In genomic region chr12:39660420-39660819, GRCm38 (mm10) we compare ENCODE assay signal across 28 mouse cellular contexts.
DNase-seq lines count a peak whose midpoint lies in the region; ATAC-seq and TF ChIP-seq lines count a peak whose summit lies in the region.
"Had no signal": no experiment of that assay in that cellular context is flagged by ENCODE, and none has a peak within 500 bp of the region (broad histone marks: within the 10 kb centered on the region; RNA-seq: fewer than 3 reads in every experiment).

No protein-coding gene starts in this region.

- DNase-seq in kidney, adult 8-10 months: no peak
- peak; percentile 43 for DNase-seq in lung, embryonic 14.5 days
- no peak for DNase-seq in lung, postnatal 4 days
- no peak for DNase-seq in cerebellum, postnatal 10 days
- DNase-seq in gastrocnemius, postnatal 10 days: no peak
- DNase-seq: adrenal gland, adult 8-10 months; cerebellum, adult 11-12 months; cerebellum, postnatal 25 days; gastrocnemius, postnatal 25 days; heart, adult 18-20 months; heart, postnatal 10 days; lung, adult 18-20 months; lung, postnatal 14 days; midbrain, embryonic 14.5 days; right cerebral cortex, adult 18-20 months; right cerebral cortex, postnatal 4 days; thymus, postnatal 14 days had no signal

- no peaks in the 10 kb centered on the region for H3K27me3 ChIP-seq in kidney, embryonic 16.5 days (ENCODE audit: insufficient read depth, low read length)
- H3K27me3 ChIP-seq in lung, embryonic 14.5 days (ENCODE audit: insufficient read depth, low read length): no peaks in the 10 kb centered on the region
- no peaks in the 10 kb centered on the region for H3K27me3 ChIP-seq in intestine, embryonic 15.5 days (replicated peaks)
- H3K27me3 ChIP-seq: forebrain, embryonic 15.5 days; heart, embryonic 12.5 days; megakaryocyte, embryonic 14.5 days; neural tube, embryonic 13.5 days had no signal

- H3K4me2 ChIP-seq in kidney, embryonic 16.5 days (replicated peaks; ENCODE audit: low read depth, low read length): no peak overlapping the region
- no peak overlapping the region for H3K4me2 ChIP-seq in lung, embryonic 14.5 days
- H3K4me2 ChIP-seq in intestine, embryonic 15.5 days (replicated peaks): no peak overlapping the region
- H3K4me2 ChIP-seq: forebrain, embryonic 15.5 days; heart, embryonic 12.5 days; neural tube, embryonic 13.5 days had no signal

- H3K9ac ChIP-seq in kidney, embryonic 16.5 days (replicated peaks; ENCODE audit: low read length): no peak overlapping the region
- H3K9ac ChIP-seq in lung, embryonic 14.5 days: no peak overlapping the region
- H3K9ac ChIP-seq in intestine, embryonic 15.5 days: no peak overlapping the region
- H3K9ac ChIP-seq: forebrain, embryonic 15.5 days; heart, embryonic 12.5 days; neural tube, embryonic 13.5 days had no signal

- no peak overlapping the region for H3K27ac ChIP-seq in kidney, embryonic 16.5 days (ENCODE audit: low read length)
- H3K27ac ChIP-seq in lung, embryonic 14.5 days (ENCODE audit: low read depth): no peak overlapping the region
- no peak overlapping the region for H3K27ac ChIP-seq in intestine, embryonic 15.5 days
- H3K27ac ChIP-seq: embryonic facial prominence, embryonic 10.5 days; forebrain, embryonic 15.5 days; hindbrain, embryonic 10.5 days; neural tube, embryonic 13.5 days had no signal

- no peak for TF ChIP-seq CTCF in lung, embryonic 14.5 days (IDR thresholded peaks at IDR 0.05; ENCODE audit: low read depth)

- no peaks in the 10 kb centered on the region for H3K36me3 ChIP-seq in kidney, embryonic 16.5 days (ENCODE audit: insufficient read depth, low read length)
- no peaks in the 10 kb centered on the region for H3K36me3 ChIP-seq in lung, embryonic 14.5 days (ENCODE audit: insufficient read depth)
- no peaks in the 10 kb centered on the region for H3K36me3 ChIP-seq in intestine, embryonic 15.5 days
- H3K36me3 ChIP-seq: embryonic facial prominence, embryonic 10.5 days; forebrain, embryonic 15.5 days; heart, embryonic 12.5 days; hindbrain, embryonic 10.5 days; neural tube, embryonic 13.5 days had no signal

- no peak overlapping the region for H3K4me3 ChIP-seq in kidney, embryonic 16.5 days (ENCODE audit: low read length)
- no peak overlapping the region for H3K4me3 ChIP-seq in lung, embryonic 14.5 days (ENCODE audit: low read depth, low read length)
- H3K4me3 ChIP-seq in intestine, embryonic 15.5 days (replicated peaks): no peak overlapping the region
- H3K4me3 ChIP-seq: embryonic facial prominence, embryonic 10.5 days; forebrain, embryonic 15.5 days; heart, embryonic 12.5 days; hindbrain, embryonic 10.5 days; megakaryocyte, embryonic 14.5 days; myocyte; neural tube, embryonic 13.5 days had no signal

- WGBS in kidney, embryonic 16.5 days: 31% methylated on average over 4 of the region's 4 CpGs
- WGBS in lung, embryonic 14.5 days: 20% methylated on average over 4 of the region's 4 CpGs
- WGBS in intestine, embryonic 15.5 days: 30% methylated on average over 4 of the region's 4 CpGs

- peak; percentile 31; the same call in 1 of the 2 replicates for ATAC-seq in kidney, embryonic 16.5 days (ENCODE audit: low FRiP score, low TSS enrichment)
- ATAC-seq in lung, embryonic 14.5 days (ENCODE audit: insufficient read depth): no peak; the same call in 1 of the 2 replicates
- peak; percentile 70 for ATAC-seq in intestine, embryonic 15.5 days
- ATAC-seq: activated CD4-positive, CD25-positive, alpha-beta regulatory T cell, adult 4 months; forebrain, embryonic 15.5 days; hindbrain, embryonic 16.5 days had no signal

- no peaks in the 10 kb centered on the region for H3K9me3 ChIP-seq in kidney, embryonic 16.5 days (ENCODE audit: low read length)
- H3K9me3 ChIP-seq in lung, embryonic 14.5 days (ENCODE audit: low read depth, low read length): no peaks in the 10 kb centered on the region
- H3K9me3 ChIP-seq in intestine, embryonic 15.5 days: no peaks in the 10 kb centered on the region
- H3K9me3 ChIP-seq: embryonic facial prominence, embryonic 10.5 days; forebrain, embryonic 15.5 days; heart, embryonic 12.5 days; hindbrain, embryonic 10.5 days; megakaryocyte, embryonic 14.5 days; neural tube, embryonic 13.5 days had no signal

- no peaks in the 10 kb centered on the region for H3K4me1 ChIP-seq in kidney, embryonic 16.5 days (ENCODE audit: insufficient read depth, low read length)
- H3K4me1 ChIP-seq in lung, embryonic 14.5 days (ENCODE audit: insufficient read depth): no peaks in the 10 kb centered on the region
- H3K4me1 ChIP-seq in intestine, embryonic 15.5 days (replicated peaks): no peaks in the 10 kb centered on the region
- H3K4me1 ChIP-seq: embryonic facial prominence, embryonic 10.5 days; forebrain, embryonic 15.5 days; hindbrain, embryonic 10.5 days; megakaryocyte, embryonic 14.5 days; neural tube, embryonic 13.5 days had no signal
